Mouse (Mus musculus) kidney, adult 2 months (tissue): Measurements from ENCODE around the gene Fam120c.

Source experiments
- CTCF ChIP-seq: fragments of 200-500 bp; conservative IDR thresholded peaks from 2 replicates; pipeline ENCODE4 v1.5.1; 2011; ENCODE audit warnings: low read depth, mild to moderate bottlenecking, control low read depth, low read length, moderate library complexity, mixed read lengths; ENCODE audit not compliant: insufficient read depth, insufficient read length
- POLR2A ChIP-seq: fragments of 200-500 bp; IDR thresholded peaks from one replicate; pipeline ENCODE4 v1.6.1; 2011; ENCODE audit warnings: low read depth, low read length, control low read depth

GRCm38 (mm10) chrX:151520127-151520457, 176.1 kb downstream of the Fam120c start:
- TF ChIP-seq POLR2A (no peak), CTCF (no peak)
